Mouse (Mus musculus) bone marrow, adult 2 months (tissue): ENCODE results near the gene Inhba.

Experiments
- CTCF ChIP-seq: fragments of 200-500 bp; IDR thresholded peaks from 2 replicates; pipeline ENCODE4 v1.5.1; 2011; ENCODE audit warnings: low read length, control low read depth; ENCODE audit not compliant: control insufficient read depth, insufficient read depth
- POLR2A ChIP-seq: fragments of 200-500 bp; IDR thresholded peaks from 2 replicates; pipeline ENCODE4 v1.6.1; 2011; ENCODE audit warnings: low read depth, mild to moderate bottlenecking, control low read depth, low read length, borderline replicate concordance; ENCODE audit not compliant: control insufficient read depth

DNA sequence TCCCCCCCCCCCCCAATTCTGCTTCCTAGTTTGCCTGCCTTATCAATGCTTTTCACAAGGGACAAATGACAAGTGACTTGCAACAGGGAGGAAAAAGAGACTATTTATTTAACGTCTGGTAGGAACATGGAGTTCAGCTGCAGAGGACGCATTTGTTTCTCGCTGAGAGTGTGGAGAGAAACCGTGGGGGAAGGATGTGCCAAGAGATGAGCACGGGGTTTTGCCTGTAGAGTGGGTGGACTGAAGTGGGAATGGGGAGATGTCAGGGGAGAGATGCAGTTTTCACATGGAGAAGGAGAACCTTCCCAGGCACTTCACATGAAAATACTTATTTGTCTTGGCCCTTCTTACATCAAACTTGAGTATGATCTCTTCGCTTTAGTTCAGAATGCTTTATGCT, 9.5 kb downstream of the Inhba start:
- TF ChIP-seq CTCF (no peak), POLR2A (no peak)
